Mouse (Mus musculus) adrenal gland, adult (tissue): ENCODE data around the gene Ggnbp2.
"Not testable (repeated sequence)": the region's sequence is repeated elsewhere in the genome, so short reads cannot be mapped to it uniquely, and the experiment has no call there.

ENCODE experiments used
- DNase-seq, 2 experiments: peaks; one replicate each; pipeline ENCODE4 v3.0.0; 2022 to 2023; ENCODE audit warnings: low spot score in 1 of 2; ENCODE audit not compliant: inconsistent age in 2 of 2

Ggnbp2 gene

GRCm38 (mm10) chr11:84879772-84880464, 9.3 kb upstream of the Ggnbp2 start, which contains the start of the genes Myo19 and Pigw:
Myo19 (plus strand) TSS chr11:84880148.
Pigw (minus strand) TSS chr11:84880285.
- peak; percentile 89 to 92 for DNase-seq

- no peak for DNase-seq
These were observed 8.6 kb upstream of the Ggnbp2 start for GRCm38 (mm10) chr11:84879007-84879771.

GRCm38 (mm10) chr11:84876020-84876419, 5.4 kb upstream of the Ggnbp2 start:
- not testable (repeated sequence) for DNase-seq

GRCm38 (mm10) chr11:84873042-84873833, 2.6 kb upstream of the Ggnbp2 start:
- no peak for DNase-seq

GRCm38 (mm10) chr11:84871548-84872069, 992 bp upstream of the Ggnbp2 start:
- DNase-seq = peak in 1 of 2 experiments; percentile 26

- DNase-seq = no peak
These were observed 429 bp upstream of the Ggnbp2 start for GRCm38 (mm10) chr11:84871046-84871445.

GRCm38 (mm10) chr11:84869537-84870232, 932 bp downstream of the Ggnbp2 start:
- DNase-seq = peak; percentile 96 to 98

GRCm38 (mm10) chr11:84868786-84869259, 1.8 kb downstream of the Ggnbp2 start:
- DNase-seq = peak in 1 of 2 experiments; percentile 60

- no peak for DNase-seq
These were observed 3.0 kb downstream of the Ggnbp2 start for GRCm38 (mm10) chr11:84867586-84867985.

GRCm38 (mm10) chr11:84865268-84865667, 5.3 kb downstream of the Ggnbp2 start:
- DNase-seq = no peak

GRCm38 (mm10) chr11:84855285-84855684, 15.3 kb downstream of the Ggnbp2 start:
- no peak for DNase-seq

GRCm38 (mm10) chr11:84847475-84848090, 23.0 kb downstream of the Ggnbp2 start:
- peak; percentile 57 to 81 for DNase-seq

- no peak for DNase-seq
These were observed 23.7 kb downstream of the Ggnbp2 start for GRCm38 (mm10) chr11:84846741-84847474.

- DNase-seq = no peak
These were observed 31.3 kb downstream of the Ggnbp2 start for GRCm38 (mm10) chr11:84839330-84839729.

GRCm38 (mm10) chr11:84829495-84829894, 41.1 kb downstream of the Ggnbp2 start:
- DNase-seq = not testable (repeated sequence)

- peak; percentile 98 to 99 for DNase-seq
These were observed 41.9 kb downstream of the Ggnbp2 start, which contains the start of gene Dhrs11 for GRCm38 (mm10) chr11:84828516-84829399. Dhrs11 (minus strand) TSS chr11:84828994.

- no peak for DNase-seq
These were observed 42.6 kb downstream of the Ggnbp2 start for GRCm38 (mm10) chr11:84827901-84828503.

GRCm38 (mm10) chr11:84827492-84827891, 43.1 kb downstream of the Ggnbp2 start:
- peak in 1 of 2 experiments; percentile 61 for DNase-seq
